Mouse (Mus musculus) heart, embryonic 11.5 days (tissue): Measurements from ENCODE around the gene Gigyf1. TPM values are rescaled to one million over a fixed set of nuclear protein-coding genes. Genes with fewer than 3 reads are reported as not detected.
A peak's percentile ranks its signal among the peaks of the same experiment; 100 is the strongest.

ENCODE experiments used
- ATAC-seq: fragments of 200-750 bp; cut with Nextera tagmentation; replicated peaks from 2 replicates; pipeline ENCODE4 v1.8.0; 2017; ENCODE audit warnings: moderate library complexity; ENCODE audit not compliant: insufficient number of reproducible peaks, low FRiP score, low TSS enrichment
- H3K27ac ChIP-seq: fragments of 300-500 bp; sonication (generic); 2 replicates; pipeline ENCODE4 v1.5.1; 2014; ENCODE audit warnings: mild to moderate bottlenecking, low read depth, low read length
- H3K27me3 ChIP-seq: fragments of 300-500 bp; sonication (generic); 2 replicates; pipeline ENCODE4 v1.6.1; 2014; ENCODE audit warnings: mild to moderate bottlenecking, low read length, mixed read lengths; ENCODE audit not compliant: control insufficient read depth, insufficient read depth
- H3K36me3 ChIP-seq: fragments of 300-500 bp; sonication (generic); 2 replicates; pipeline ENCODE4 v1.6.1; 2014; ENCODE audit warnings: mild to moderate bottlenecking, low read length, moderate library complexity, mixed read lengths; ENCODE audit not compliant: control insufficient read depth, insufficient read depth
- H3K4me1 ChIP-seq: fragments of 300-500 bp; sonication (generic); 2 replicates; pipeline ENCODE4 v1.6.1; 2014; ENCODE audit warnings: low read length; ENCODE audit not compliant: control insufficient read depth, insufficient read depth
- H3K4me2 ChIP-seq: fragments of 300-500 bp; sonication (generic); 2 replicates; pipeline ENCODE4 v1.6.1; 2014; ENCODE audit warnings: mild to moderate bottlenecking, moderate library complexity
- H3K4me3 ChIP-seq: fragments of 300-500 bp; sonication (generic); 2 replicates; pipeline ENCODE4 v1.5.1; 2014; ENCODE audit warnings: low read depth, low read length
- H3K9ac ChIP-seq: fragments of 300-500 bp; sonication (generic); 2 replicates; pipeline ENCODE4 v1.6.1; 2014; ENCODE audit warnings: mild to moderate bottlenecking, low read depth, low read length, moderate library complexity
- H3K9me3 ChIP-seq: fragments of 300-500 bp; sonication (generic); replicated peaks from 2 replicates; pipeline ENCODE4 v1.6.1; 2016; ENCODE audit warnings: low read length; ENCODE audit not compliant: control insufficient read depth
- WGBS: fragments of 180-500 bp; shearing (Covaris S2); extraction: QIAGEN DNeasy Blood & Tissue Kit; methylation state at CpG from one replicate; pipeline ENCODE4 v1.1.7; 2014; ENCODE audit not compliant: insufficient replicate concordance; 5-methylcytosine and 5-hydroxymethylcytosine counted together
- polyA plus RNA-seq: library from polyadenylated mRNA; unstranded; fragments of >200 nt; fragmentation: Nextera tagmentation; extraction: Ambion mirVana; gene quantifications from 2 replicates; pipeline ENCODE4 v1.2.1, GENCODE M21; 2014

The Gigyf1 gene
- polyA plus RNA-seq, 1 experiment from 2014 or later, result 9.5 TPM

DNA sequence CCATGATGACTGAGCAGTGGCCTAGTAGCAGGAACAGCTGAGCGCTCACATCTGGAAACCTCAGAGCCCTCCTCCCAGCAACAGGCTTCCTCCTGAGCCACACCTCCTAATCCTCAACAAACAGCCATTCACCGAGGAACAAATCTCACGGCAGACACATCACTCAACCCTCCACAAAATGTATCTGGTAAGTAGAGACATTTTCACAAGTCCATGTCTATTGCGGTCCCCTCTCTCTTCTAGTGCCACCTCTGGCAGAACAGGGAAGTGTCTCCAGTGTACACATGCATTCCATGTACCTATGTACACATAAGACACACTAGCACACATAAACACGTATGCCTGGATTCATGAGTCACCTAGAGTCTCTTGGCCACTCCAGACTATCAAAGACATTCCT, 32.8 kb downstream of the Gigyf1 start:
- H3K27me3 ChIP-seq, result peaks cover 24% of the 10 kb centered on the region
- H3K4me2 ChIP-seq, result no peak overlapping the region
- WGBS, result 70% methylated on average over 5 of the region's 5 CpGs
- no peaks in the 10 kb centered on the region for H3K9me3 ChIP-seq
- no peak overlapping the region for H3K9ac ChIP-seq
- H3K36me3 ChIP-seq, result no peaks in the 10 kb centered on the region
- no peak overlapping the region for H3K27ac ChIP-seq
- no peaks in the 10 kb centered on the region for H3K4me1 ChIP-seq
- H3K4me3 ChIP-seq, result no peak overlapping the region
- no peak for ATAC-seq

- no peak for ATAC-seq
- no peaks in the 10 kb centered on the region for H3K9me3 ChIP-seq
- 32% methylated on average over 6 of the region's 6 CpGs for WGBS
- H3K9ac ChIP-seq, result no peak overlapping the region
- peak overlapping the region; percentile 18; the same call in 1 of the 2 replicates for H3K4me3 ChIP-seq
- H3K27me3 ChIP-seq, result peaks cover 24% of the 10 kb centered on the region
- H3K36me3 ChIP-seq, result no peaks in the 10 kb centered on the region
- peak overlapping the region; percentile 50 for H3K4me2 ChIP-seq
- no peaks in the 10 kb centered on the region for H3K4me1 ChIP-seq
- H3K27ac ChIP-seq, result no peak overlapping the region
Observed at GRCm38 (mm10) chr5:137553000-137553399, 34.7 kb downstream of the Gigyf1 start.

DNA sequence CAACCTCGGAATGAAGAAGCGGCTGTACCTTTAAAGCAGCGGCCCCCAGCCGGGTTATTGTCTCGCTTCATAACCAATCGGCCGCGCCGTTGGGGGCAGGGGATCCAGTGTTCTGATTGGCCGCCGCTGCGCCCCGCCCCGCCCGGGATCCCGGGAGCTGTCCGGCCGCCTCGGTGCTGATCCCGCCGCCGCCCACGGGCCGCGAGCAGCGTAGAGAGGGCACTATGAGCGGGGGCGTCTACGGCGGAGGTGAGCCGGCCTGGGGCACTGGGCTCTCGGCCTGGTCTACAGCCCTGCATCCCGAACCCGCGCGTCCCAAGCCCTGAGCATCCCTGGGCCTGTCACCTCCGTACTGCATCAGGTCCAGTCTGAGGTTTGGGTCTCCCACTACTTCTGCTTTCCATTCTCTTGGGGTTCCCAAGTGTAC, 35.1 kb downstream of the Gigyf1 start, which contains the start of gene Actl6b:
TSS of gene Actl6b (plus strand) at position 107 of the 427 bp plus-strand sequence.
- no peak within 1 kb of the TSS for H3K27ac ChIP-seq
- H3K9ac ChIP-seq, result no peak within 1 kb of the TSS
- 0 out of 2 replicates have a peak, but pooled peaks have one; percentile 49 for ATAC-seq
- H3K36me3 ChIP-seq, result no peaks in the 10 kb centered on the region
- under 1% methylated on average over 37 of the region's 37 CpGs for WGBS
- H3K27me3 ChIP-seq, result peaks cover 24% of the 10 kb centered on the region
- H3K9me3 ChIP-seq, result no peaks in the 10 kb centered on the region
- peak within 1 kb of the TSS; percentile 50 for H3K4me2 ChIP-seq
- H3K4me1 ChIP-seq, result no peaks in the 10 kb centered on the region
- peak within 1 kb of the TSS; percentile 18; the same call in 1 of the 2 replicates for H3K4me3 ChIP-seq

- Histone ChIP-seq H3K4me1 (no peaks in the 10 kb centered on the region), H3K4me3 (0 out of 2 replicates have a peak overlapping the region, but pooled peaks have one; percentile 18), H3K36me3 (no peaks in the 10 kb centered on the region), H3K9ac (no peak overlapping the region), H3K27me3 (peaks cover 24% of the 10 kb centered on the region), H3K9me3 (no peaks in the 10 kb centered on the region), H3K4me2 (peak overlapping the region; percentile 50; the same call in 1 of the 2 replicates), H3K27ac (no peak overlapping the region)
- no peak for ATAC-seq
- 38% methylated on average over 11 of the region's 11 CpGs for WGBS
Observed at GRCm38 (mm10) chr5:137553898-137554297, 35.5 kb downstream of the Gigyf1 start.

GRCm38 (mm10) chr5:137561556-137561955, 43.2 kb downstream of the Gigyf1 start:
- Histone ChIP-seq H3K27ac (no peak overlapping the region), H3K27me3 (no peaks in the 10 kb centered on the region), H3K36me3 (no peaks in the 10 kb centered on the region), H3K9me3 (no peaks in the 10 kb centered on the region), H3K4me3 (no peak overlapping the region), H3K4me2 (no peak overlapping the region), H3K9ac (no peak overlapping the region), H3K4me1 (no peaks in the 10 kb centered on the region)
- WGBS, result 59% methylated on average over 6 of the region's 6 CpGs
- ATAC-seq, result no peak

GRCm38 (mm10) chr5:137562965-137563364, 44.6 kb downstream of the Gigyf1 start:
- ATAC-seq, result no peak
- Histone ChIP-seq H3K27me3 (no peaks in the 10 kb centered on the region), H3K4me2 (no peak overlapping the region), H3K9me3 (no peaks in the 10 kb centered on the region), H3K36me3 (no peaks in the 10 kb centered on the region), H3K9ac (no peak overlapping the region), H3K4me3 (no peak overlapping the region), H3K27ac (no peak overlapping the region), H3K4me1 (no peaks in the 10 kb centered on the region)
- 52% methylated on average over 10 of the region's 10 CpGs for WGBS

- Histone ChIP-seq H3K9me3 (no peaks in the 10 kb centered on the region), H3K4me3 (no peak overlapping the region), H3K36me3 (no peaks in the 10 kb centered on the region), H3K9ac (no peak overlapping the region), H3K4me2 (no peak overlapping the region), H3K4me1 (no peaks in the 10 kb centered on the region), H3K27me3 (no peaks in the 10 kb centered on the region), H3K27ac (no peak overlapping the region)
- ATAC-seq, result no peak
- WGBS, result 64% methylated on average over 6 of the region's 6 CpGs
Observed at GRCm38 (mm10) chr5:137565744-137566143, 47.4 kb downstream of the Gigyf1 start.

DNA sequence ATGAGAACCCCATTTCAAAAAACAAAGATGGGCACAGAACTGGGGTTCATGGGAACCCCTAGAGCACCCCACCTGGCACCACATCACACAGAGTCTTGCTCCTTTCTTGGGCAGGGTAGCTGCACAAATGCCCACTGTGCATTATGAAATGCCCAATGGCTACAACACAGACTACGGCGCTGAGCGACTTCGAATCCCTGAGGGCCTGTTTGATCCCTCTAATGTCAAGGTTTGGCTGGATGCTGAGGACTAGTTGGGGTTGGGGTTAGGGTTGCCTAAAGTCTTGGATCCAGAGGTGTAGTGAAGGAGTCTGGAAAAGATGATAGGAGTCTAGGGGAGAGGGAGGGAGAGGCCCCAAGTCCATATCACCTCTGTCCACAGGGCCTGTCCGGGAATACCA, 48.1 kb downstream of the Gigyf1 start:
- Histone ChIP-seq H3K9me3 (no peaks in the 10 kb centered on the region), H3K27me3 (no peaks in the 10 kb centered on the region), H3K4me1 (no peaks in the 10 kb centered on the region), H3K4me2 (no peak overlapping the region), H3K4me3 (no peak overlapping the region), H3K9ac (no peak overlapping the region), H3K36me3 (no peaks in the 10 kb centered on the region), H3K27ac (no peak overlapping the region)
- ATAC-seq, result no peak
- 92% methylated on average over 5 of the region's 5 CpGs for WGBS

DNA sequence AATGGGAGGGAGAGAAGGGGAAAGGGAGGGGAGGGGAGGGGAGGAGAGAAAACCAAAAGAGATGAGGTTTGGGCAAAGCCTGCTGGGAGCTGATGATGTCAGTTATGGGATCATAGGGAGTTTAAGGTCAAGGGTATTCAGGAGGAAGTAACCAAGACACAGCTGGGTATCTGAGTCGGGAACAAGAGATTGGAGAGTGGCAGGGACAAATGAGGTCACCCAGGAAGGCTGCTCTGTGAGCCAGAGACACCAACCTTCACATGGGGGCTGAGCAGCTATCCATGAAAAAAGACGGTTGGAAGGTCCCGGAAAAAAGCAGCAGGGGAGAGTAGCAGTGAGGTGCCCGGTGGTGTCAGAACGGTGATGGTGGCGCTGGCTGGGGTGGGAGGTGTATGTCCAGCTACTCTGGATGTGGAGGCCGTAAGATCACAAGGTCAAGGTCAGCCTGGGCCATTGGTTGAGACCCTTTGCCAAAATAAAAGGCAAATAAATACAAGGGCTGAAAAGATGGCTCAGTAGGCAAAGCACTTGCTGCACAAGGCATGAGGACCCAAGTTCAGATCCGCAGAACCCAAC, 50.0 kb downstream of the Gigyf1 start:
- no peak overlapping the region for H3K4me2 ChIP-seq
- ATAC-seq, result no peak
- WGBS, result 76% methylated on average over 8 of the region's 8 CpGs
- no peak overlapping the region for H3K27ac ChIP-seq
- no peaks in the 10 kb centered on the region for H3K4me1 ChIP-seq
- no peaks in the 10 kb centered on the region for H3K9me3 ChIP-seq
- H3K4me3 ChIP-seq, result no peak overlapping the region
- no peaks in the 10 kb centered on the region for H3K27me3 ChIP-seq
- H3K9ac ChIP-seq, result no peak overlapping the region
- no peaks in the 10 kb centered on the region for H3K36me3 ChIP-seq
